Mouse (Mus musculus) yolk sac, embryonic 10.5 days (tissue): ENCODE results near the gene Tbx6.

Experiments used
- DNase-seq: peaks from one replicate; pipeline ENCODE4 v3.0.0-alpha.2; 2017; ENCODE audit warnings: low spot score

Gene Tbx6

DNA sequence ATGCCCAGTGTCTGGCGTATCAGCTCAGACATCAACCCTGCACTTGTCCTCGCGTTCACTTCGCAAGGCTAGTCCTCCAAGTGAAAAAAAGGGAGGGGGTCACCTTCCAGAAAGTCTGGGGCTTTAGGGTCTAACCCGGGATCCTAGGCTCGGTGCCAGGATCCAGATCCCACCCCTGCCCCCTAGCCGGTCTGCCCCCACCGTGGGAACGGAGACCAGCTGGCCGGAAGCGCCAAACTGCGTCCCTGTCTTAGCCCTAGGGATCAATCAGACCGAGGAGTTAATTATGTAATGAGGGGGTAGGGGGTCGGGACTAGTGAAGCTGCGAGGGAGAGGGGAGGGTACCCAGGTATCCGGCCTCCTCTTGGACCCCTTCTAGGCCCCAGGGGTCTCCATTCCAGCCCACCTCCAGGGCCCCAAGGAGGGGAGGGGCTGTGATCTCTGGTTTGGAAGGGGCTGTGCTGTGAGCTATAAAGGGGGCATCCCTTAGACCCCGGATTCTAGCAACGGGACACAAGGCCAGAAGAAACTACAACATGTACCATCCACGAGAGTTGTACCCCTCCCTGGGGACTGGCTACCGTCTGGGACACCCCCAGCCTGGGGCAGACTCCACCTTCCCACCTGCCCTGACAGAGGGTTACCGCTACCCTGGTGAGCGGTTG is at the start of gene Tbx6:
Tbx6 (plus strand) TSS at position 513 of the 665 bp plus-strand sequence.
- no peak for DNase-seq

DNA sequence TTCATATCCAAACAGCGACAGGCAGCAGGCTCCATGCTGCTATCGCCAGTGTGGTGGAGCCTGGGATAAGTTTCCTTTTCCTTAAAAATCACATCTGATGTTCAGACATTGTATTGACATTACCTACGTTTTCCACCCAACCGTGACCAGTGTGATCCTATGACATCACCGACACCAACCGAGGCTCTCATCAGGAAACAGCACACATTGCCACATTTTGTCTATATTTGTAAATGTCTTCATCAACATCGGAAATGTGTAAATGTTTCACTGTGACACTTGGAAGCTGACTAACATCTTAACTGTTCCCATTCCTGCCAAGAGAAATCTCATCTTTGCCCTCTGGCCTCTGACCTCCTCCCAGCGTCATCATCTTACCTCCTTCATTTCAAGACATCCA is 45.2 kb upstream of the Tbx6 start:
- DNase-seq = no peak

DNA sequence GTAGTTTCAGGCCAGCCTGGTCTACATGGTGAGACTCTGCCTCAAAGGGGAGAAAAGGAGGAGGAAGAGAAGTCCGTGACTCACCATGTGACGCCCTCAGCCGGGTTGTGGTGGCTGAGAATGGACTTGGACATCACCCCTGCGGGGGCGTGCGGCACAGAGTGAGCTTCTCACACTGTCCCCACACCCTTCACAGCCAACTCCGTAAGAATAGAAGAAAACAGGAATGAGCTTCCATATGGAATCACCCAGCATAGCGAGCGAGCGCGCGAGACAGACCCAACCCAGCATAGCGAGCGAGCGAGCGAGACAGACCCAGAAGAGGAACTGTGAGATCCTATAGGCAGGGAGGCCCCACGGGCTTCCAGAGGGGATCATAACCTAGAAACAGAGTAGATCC is 41.7 kb upstream of the Tbx6 start:
- DNase-seq = no peak

DNA sequence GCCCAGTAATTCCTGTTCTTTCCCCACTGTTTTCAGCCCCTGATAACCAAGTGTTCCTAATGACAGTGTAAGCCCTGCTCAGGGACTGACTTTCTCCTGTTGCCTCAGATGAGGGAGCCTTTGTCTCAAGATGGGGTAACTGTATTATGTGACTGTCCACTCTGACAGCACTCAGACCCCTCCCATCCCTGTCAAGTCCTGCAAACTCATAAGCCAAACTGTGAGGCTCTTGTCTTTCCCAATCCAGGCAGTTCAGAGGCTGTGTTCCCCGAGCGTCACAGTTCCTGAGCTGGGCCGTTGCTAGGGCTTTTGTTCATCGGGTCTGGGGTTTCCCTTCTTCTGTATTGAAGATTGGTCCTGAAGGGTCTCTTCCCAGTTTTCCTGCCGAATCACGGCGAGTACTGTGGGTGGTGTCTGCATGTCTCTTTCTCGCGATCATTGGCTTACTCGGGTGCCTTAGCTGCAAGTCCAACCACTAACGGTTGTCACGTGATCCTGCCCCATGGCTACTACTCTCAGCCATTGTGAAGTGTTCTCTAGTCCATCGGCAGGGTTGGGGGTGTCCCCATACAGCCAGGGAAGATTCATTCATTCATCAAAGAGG is 41.0 kb upstream of the Tbx6 start:
- DNase-seq = no peak

DNA sequence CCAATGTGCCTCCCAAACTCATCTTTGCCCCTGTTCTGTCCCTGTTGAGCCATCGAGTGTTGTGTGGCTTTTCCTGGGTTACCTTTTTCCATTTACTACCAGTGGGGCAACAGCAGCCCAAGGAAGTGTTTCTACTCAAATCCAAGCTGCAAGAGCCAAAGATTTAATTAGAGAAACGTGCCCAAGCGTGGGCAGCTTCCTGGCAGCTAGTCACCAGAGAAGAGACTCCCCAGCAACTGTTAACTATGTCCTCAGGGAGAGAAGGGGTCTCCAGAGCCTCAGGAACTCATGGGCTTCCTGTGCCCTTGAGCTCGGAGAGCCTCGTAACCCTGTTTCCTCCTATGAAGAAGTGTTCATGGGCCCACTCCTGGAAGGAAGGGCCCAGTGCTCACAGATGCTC is 40.3 kb upstream of the Tbx6 start:
- no peak for DNase-seq

DNA sequence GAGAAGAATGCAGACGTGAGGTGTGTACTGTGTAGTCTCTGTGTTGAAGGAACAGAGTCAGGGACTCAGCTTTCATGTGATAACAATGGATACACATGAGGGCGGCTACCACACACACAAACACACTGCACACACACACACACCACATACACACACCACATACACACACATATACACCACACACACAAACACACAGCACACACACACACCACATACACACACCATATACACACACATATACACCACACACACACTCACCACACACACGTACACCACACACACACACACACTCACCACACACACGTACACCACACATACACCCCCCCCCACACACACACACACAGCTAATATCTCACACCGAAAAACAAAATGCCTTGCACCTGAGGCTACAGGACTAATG is 39.8 kb upstream of the Tbx6 start:
- DNase-seq = no peak

DNA sequence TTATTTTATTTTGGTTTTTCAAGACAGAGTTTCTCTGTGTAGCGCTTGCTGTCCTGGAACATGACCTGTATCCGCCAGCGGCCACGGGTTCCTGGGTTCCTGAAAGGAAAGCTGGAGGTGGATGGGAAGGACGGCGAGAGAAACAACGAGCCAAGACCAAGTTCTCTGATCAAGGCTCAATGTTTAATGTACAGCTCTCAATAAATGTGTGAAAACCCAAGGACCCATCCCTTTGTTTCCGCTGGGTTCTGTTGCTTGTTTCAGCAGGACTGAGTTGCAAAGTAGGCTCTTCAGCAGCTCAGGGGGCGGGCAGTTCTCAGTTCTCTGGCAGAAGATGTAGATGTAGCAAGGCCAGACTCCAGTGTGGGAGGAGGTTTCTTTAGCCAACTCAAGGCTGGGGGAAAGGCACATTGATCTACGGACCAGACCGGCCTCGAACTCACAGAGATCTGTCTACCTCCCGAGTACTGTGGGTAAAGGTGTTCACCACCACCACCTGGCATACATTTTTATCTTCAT is 39.3 kb upstream of the Tbx6 start:
- no peak for DNase-seq

DNA sequence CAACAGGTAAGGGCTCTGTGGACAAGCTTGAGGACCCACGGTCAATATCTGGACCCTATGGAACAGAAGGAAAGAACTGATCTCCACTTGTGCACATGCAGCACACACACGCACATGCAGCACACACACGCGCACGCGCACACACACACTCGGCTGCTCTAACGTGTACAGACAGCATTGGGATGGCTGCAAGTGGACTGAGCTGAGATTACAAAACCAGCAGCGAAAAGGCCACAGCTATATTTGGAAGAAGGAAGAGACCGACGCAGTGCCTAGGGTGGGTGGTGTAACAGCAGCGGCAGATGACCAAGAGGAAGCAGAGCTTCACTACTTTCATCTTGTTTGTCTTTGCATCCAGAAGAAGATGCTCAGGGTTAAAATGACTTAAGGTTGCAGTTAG is 35.2 kb upstream of the Tbx6 start:
- DNase-seq = no peak

DNA sequence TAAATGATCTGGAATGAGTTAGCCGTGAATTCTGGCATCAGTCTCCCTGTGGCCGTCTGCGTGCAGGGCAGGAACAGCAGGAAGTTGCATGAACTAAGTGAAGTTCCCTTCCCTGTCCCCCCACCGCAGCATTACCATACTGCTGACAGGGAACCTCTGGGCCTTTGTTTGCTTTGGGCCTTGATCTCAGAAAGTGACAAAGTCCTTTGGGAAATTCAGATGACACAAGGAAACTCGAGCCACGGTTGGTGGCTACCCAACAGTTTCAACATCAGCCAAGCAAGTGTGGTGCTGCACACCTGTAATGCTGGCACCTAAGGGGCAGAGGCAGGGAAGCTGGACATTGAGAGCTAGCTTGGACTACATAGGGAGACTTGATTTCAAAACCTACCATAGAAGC is 34.5 kb upstream of the Tbx6 start:
- DNase-seq = peak; percentile 86

DNA sequence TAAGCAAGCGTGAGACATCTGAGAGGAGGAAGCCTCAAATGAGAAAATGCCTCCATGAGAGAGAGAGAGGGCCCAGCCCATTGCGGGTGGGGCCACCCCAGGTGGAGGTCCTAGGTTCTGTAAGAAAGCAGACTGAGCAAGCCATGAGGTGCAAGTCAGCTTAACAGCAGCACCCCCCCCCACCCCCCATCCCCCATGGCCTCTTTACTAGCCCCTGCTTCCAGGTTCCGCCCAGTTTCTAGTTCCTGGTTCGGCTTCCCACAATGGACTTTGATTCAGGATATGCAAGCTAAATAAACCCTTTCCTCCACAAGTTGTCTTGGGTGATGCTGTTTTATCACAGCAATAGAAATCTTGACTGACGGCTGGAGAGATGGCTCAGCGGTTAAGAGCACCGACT is 32.5 kb upstream of the Tbx6 start:
- DNase-seq = peak; percentile 44

DNA sequence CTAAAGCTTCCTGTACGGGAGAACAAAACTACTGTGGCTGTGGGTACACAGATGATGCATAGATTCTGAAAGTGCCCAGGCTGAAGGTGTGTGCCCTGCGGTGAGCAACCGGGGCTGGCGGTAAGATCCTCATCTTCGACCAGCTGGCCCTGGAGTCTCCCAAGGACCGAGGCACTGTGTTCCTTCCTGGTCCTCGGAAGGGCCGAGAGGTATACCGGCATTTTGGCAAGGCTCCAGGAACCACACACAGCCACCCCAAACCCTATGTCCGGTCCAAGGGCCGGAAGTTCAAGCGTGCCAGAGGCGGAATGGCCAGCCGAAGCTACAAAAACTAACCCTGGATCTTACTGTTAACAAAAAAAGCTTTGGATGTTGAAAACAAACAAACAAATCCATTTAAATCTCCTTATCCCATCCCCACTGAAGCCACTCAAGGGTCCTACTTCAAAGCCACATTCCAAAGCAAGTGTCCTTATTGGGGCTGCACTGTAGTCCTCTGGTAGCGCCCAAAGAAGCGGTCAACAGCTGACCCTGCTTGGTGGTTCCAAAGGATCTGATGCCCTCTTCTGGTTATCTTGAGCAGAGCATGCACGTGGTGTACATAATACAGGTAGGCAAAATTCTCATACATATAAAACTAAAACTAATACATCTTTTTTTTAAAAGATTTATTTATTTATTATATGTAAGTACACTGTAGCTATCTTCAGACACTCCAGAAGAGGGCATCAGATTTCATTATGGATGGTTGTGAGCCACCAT is 31.5 kb upstream of the Tbx6 start:
- no peak for DNase-seq

DNA sequence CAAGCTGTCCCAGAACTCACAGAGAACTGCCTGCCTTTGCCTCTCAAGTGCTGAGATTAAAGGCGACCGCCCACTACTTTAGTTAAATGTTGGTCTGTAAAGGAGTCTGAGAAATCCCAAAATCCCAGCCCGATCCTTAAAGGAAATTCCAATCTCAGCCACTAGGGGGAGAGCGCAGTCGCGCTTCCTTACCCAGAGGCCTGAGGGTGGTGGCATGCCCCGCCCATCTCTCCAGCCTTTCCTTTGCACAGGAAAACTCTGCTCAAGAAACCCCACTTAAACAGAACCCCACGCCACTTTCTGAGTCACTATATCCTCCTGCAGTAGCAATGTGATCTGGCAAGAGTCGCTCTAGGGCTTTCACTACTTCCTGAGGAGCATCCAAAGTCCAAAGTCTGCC is 26.4 kb upstream of the Tbx6 start:
- peak; percentile 76 for DNase-seq

DNA sequence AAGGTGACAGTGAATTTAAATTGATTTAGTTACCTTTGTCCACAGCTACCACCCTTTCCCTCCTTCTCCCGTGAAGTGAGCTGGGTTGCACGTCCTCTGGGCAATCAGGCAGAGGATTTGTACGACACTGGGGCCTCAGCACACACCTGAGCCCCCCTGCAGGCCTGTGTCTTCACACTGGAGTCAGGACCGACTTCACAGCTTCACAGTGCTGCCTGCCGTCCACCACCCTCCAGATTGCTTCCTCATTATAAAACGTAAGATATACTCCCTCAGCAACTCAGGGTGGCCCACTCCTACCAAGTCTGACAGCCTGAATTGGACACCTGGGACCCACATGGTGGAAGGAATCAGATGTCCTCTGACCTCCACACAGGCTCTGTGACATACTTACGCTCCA is 22.7 kb upstream of the Tbx6 start:
- DNase-seq = no peak

DNA sequence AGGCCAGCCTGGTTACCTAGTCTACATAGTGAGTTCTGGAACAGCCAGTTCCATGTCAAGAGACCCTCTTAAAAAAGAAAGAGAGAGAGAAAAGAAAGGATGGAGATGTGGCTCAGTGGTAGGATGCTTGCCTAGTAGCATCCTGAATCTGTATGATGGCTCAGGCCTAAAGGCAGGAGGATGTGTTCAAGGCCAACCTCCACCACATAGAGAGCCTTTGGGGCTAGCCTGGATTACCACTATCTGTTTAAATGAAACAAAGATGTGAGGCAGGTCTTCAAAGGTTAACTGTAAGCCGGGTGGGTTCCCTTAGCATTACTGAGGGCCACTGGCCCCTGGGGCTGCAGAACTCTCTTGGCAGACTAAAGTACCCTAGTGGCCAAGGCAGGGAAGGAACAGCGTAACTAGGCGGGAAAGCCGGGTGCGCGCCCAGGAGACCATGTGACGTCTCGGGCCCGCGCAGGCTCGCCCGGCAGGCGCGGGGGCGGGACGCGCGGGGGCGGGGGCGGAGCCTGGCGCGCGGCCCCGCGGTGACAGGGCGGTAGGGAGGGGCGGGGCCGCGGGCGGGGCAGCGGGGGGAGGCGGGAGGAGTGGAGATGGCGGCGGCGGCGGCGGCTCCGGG is 22.1 kb upstream of the Tbx6 start, which contains the start of gene Mapk3:
Mapk3 (plus strand) TSS at position 552 of the 622 bp plus-strand sequence.
- DNase-seq = peak; percentile 92

DNA sequence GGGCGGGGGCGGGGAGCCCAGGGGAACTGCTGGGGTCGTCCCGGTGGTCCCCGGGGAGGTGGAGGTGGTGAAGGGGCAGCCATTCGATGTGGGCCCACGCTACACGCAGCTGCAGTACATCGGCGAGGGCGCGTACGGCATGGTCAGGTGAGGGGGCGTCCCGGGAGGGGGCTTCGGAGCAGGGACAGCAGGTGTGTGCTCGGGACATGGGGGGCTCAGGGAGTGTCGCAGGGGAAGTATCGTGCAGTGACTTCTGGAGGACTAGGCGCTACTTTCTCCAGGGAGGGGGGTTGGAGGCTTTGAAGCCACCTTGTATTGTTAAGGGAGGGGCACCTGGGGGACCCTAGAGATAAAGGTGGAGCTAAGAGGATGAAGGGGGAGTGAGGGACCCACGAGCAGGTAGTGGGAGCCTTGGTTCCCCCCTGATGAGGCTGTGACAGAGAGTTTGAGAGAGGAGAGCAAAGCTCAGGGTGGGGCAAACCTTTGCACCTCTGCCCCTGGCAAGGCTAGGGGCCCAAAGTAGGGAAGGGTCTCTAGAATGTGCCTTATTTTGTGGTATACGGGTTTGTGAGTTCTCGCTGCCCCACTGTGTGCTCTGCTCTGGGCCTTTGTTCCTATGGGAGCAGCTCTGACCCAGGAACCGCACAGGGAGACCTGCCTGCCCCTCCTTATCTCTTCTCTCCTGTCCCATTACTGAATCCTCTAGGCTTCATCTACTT is 21.5 kb upstream of the Tbx6 start:
- DNase-seq = no peak

DNA sequence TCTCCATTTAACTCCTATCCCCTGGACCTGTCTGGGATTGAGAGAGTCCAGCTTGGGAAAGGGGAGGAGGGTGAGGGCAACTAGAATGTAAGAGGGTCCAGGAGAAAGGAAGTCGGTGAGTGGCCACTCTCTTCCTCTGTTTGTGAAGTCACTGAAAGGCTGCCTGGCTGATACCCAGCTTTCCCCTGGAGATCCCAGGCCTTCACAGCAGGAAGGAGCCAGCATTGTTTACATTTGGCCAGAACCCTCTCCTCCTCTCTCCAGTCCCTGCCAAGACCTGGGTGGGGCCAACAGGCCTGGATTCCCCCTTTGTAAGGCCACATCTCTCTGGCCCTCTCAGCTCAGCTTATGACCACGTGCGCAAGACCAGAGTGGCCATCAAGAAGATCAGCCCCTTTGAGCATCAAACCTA is 20.9 kb upstream of the Tbx6 start:
- peak; percentile 83 for DNase-seq

DNA sequence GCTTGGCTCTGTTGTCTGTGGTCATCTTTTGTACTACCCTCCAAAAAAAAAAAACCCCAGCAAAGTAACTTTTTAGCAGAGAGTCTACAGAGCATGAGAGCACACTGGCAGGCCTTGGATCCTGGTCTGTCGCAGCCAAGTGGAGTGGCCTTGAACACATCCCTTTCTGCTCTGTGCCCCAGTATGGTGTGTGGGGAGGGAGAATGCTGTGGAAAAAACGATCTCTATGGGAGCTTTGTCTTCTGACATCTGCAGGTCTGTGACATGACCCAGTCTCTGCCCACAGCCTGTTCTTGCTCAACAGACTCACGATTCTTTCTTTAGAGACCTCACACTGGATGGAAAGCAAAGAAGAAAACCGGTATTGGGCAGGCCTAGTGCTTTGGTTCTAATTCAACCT is 20.3 kb upstream of the Tbx6 start:
- no peak for DNase-seq

DNA sequence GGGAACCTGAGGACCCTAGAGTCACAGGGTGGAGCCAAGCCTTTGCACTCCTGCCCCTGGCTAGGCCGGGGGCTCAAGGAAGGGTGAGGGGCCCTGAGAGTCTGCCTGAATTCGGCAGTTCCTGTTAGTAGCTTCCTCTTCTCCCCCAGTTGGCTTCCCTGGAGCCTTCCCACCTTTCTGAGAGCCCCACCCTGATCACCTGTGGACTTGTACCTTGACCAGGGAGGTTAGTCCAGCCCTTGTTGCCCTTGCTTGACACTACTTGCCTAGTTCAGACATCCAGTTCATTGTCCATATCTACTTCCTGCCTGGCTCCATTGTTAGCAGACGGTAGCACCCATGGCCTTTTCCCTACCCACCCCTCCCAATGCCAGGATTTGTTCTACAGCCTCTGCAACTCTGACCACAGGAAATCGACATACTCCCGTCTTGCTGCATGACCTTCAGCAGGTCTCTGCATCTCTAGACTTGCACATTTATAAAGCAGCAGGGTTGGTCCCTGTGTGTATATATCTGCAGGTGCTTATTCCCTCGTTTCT is 19.7 kb upstream of the Tbx6 start:
- peak; percentile 78 for DNase-seq

DNA sequence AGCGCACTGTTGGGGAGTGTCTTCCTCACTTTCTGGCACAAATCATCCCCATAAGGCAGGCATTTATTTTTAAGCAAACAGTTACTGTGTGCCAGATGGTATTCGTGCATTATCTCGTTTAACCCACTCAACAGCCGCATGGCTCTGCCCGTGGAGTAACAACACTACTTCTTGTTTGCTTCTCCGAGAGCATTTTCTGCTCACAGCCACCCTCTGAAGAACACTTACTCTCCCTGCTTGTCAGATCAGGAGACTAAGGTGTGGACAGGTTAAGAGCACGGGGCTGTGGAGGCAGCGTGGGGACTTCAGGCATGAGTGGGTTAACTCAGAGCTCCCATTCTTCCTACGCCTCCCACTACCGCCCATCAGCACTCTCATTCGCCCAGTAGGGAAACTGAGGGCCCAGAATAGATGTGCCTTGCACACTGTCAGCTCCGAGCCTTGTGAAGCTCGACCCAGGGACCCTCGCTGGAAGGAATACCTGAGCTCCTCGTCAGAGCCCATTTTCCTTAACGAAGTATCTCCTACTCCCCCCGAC is 18.7 kb upstream of the Tbx6 start:
- DNase-seq = no peak

DNA sequence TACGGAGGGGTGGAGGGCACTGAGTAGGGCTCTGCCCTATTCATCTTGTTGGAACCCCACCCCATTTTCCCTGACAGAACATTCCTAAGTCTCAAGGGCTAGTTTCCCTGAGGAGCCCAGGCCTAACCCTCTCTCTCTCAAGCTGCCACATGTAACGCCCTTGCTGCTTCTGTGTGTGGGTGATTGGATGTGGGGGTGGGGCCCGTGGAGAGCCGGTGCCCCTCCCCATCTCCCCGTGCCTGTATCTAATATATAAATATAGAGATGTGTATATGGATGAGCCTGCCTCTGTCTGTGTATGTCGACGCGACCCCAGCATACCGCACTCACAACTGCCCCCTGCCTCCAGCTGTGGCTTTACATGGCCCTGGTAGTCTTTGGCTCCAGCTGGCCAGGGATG is 15.7 kb upstream of the Tbx6 start:
- no peak for DNase-seq

DNA sequence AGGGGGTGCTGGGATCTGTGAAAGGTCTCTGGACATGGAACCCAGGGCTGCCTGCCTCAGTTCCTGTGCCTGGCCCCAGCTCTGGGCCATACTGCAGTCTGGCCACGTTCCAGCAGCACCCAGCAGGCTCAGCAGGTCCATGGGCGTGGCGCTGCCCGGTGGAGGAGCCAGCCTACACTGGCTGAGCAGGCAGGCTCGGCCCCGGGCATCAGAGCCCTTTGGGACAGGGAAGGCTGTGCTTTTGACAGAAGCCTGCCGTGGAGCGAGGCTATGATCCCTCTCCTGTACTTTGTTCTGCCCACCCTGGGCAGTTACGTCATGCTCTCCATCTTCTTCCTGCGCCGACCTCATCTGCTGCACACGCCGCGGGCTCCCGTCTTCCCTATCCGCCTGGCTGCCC is 15.1 kb upstream of the Tbx6 start, which contains the start of gene Gdpd3:
Gdpd3 (plus strand) TSS at position 134 of the 400 bp plus-strand sequence.
- DNase-seq = no peak
